Mouse (Mus musculus): ENCODE measurements around the gene Cd82.

GRCm38 (mm10) chr2:93452057-93452456 lies 10.9 kb downstream of the Cd82 start:
- TF ChIP-seq GATA1 (IDR thresholded peaks at IDR 0.05; ENCODE audit: borderline replicate concordance, low read length) (no peak), FLI1 (IDR thresholded peaks at IDR 0.05; ENCODE audit: low read length) (no peak)
